Mouse (Mus musculus) testis, postnatal 14 days (tissue): Measurements from ENCODE around the gene Prok2.

Experiments used
- DNase-seq: peaks from one replicate; pipeline ENCODE4 v3.0.0; 2021; ENCODE audit warnings: low spot score

Prok2 gene

DNA sequence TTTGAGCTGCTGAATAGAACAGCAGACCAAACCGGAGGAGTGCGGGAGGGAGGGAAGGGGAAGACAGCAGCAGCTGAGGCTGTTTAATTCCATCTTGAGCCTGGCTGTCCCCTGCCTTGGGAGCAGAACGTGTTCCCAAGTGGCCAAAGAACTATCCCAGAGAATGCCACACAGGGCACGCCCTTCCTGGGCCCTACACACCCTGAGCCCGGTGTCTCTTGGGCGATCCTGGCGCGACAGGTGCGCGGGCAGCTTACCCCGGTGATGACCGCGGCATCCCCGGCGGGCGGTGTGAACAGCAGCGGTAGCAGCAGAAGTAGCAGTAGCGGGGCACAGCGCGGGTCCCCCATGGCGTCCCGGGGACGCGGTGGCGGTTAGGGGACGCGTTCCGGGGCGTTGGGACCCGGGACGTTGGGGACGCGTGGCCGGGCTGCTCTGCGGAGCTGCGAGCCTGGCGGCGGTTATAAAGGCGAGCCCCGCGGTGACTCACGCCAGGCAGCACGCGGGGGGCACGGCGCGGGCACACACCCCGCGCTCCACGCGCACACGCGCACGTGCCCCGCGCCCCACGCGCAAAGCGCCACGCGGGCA lies at the start of gene Prok2:
Prok2 (minus strand) TSS at position 422 of the 591 bp plus-strand sequence.
- DNase-seq = peak; percentile 8

DNA sequence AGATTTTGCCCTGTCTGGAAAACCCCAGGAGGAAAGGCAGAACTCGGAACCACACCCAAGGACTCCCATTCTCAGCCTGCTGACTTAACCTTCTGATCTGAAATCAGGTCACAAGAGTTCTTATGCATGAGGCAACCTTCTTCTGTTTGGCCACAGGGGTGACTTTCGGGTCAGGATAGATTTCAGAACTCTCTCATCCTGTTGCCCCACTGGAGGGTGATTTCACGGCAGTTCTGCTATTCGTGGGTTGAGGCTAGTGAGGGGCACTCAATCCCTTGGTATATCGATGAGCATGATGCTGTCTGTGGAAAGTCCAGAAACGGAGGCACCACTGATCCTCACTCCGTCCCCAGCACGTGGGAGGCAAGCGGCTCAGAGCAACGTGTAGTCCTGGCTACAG lies 48.5 kb upstream of the Prok2 start:
- no peak for DNase-seq

DNA sequence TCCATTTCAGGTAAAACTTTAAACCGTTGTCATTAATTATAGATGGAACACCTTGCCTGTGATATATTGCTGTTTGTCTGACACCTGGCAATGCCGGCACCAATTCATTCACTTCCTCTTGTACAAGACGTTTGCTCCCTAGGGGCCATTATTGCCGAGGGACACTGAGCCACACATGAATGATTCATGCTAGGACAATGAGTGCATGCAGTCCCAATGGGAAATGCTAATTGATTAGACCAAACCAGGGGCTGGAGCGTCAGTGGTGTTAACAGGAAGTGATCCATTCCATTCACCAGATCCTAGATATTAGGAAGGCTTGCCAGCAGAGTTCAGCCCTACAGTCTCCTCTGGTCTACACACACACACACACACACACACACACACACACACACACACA lies 42.3 kb upstream of the Prok2 start:
- DNase-seq = no peak

DNA sequence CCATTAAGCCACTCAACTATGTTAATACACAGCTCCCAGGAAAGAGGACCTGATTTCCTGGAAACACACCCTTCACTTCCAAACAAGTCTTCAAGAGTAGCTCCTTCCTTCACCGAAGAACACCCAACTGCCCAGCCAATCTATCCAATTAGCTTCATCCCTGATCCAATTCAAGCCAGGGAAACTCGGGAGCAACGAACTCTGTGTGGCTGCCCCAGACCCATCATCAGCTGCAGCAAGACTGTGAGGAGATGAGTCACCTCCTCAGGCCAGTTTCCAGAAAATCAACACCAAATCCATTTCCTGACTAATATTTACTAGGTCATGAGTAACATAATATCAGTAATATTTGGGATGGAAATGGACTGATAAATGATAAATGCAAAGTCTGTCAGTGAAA lies 38.7 kb upstream of the Prok2 start:
- no peak for DNase-seq

DNA sequence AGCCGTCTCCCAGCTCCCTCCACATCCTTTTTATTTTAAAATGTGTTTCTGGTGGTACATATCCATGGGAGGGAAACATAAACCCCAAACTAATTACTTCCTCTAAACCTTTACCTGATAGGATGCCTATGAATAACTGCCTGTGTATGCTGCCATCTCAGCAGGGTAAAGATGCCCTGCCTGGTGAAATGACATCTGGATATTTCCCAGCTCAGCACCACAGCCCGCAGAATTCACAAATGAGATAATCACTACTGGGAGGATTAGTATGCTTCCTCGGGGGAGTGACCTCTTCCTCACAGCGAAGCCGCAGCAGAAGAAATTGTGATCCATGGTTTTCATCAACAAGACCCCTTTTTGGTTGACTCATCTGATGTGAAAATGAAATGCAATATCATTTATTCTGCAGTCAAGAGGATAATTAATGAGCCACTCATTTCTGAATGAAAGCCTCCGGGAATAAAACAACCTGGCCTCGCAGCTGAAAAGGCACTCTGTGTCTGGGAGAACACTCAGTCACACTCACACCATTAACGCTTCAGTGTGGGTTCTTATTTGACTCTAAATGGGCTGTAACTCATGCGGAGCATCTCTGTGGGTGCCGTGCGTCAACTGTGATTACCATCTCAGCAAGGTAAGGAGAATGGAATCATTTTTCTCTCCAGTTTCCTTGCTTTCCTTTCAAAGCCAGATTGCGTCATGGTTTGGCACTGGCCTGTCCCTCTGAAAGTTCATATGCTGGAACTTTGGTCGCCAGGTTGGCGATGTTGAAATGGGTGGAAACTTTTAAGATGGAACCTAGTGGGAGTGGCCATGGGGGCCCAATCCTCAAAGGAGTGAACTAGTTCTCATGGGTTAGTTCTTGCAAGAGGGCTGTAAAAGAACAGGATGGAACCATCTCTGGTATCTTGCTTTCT lies 36.1 kb upstream of the Prok2 start:
- DNase-seq = no peak

DNA sequence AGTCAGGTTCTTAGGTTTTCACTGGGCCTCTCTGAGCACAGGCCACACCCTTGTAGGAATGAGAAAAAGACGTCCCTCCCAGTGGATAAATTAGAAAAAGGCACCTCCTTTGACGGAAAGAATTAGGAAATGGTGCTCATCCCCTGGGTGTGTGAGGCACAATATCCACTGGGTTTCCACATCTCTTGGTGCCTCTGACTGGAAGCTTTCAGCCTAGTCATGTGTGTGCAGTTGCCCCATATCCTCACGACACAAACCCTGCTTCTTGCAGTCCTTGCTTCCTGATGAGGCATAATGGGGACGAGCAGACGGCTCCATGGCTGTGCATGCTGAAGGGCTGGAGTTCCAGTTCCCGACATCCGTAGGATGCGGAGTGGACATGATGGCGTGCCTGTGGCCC lies 29.9 kb upstream of the Prok2 start:
- no peak for DNase-seq

DNA sequence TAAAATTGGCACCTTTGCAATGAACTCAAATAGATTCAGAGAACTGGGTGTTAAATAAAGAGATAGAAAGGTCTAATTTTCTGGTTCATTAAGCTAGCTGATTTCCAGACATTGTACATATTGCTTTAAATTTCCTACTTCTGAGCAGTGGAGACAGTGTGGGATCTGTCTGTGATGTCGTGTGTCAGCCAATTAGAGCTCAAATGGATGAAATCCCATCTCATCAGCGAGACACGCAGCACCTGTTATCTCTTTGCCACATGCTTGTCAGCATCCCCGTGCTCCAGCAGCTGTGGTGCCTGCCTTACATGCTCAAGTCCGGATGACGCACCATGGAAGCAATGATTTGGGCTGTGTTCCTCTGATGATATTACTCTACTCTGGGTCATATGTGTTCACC lies 25.1 kb upstream of the Prok2 start:
- DNase-seq = no peak

DNA sequence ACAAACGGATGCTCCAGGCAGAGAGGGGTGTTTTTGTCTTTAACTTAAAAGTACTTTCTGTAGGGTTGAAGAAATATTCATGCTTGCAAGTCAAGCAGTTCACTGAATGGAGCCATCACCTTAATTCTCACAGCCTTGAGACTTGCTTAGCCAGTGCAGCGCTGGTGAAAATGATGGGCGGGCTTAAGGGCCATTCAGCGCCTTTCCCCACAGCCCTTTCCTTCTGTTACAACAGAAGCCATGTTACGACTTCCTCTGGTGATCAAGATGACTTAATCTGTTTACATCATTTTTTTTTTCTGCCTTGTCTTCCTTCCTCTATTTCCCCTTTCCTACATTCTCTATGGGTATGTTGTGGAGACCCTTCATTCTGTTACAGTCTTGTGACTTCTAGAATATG lies 20.1 kb upstream of the Prok2 start:
- no peak for DNase-seq

DNA sequence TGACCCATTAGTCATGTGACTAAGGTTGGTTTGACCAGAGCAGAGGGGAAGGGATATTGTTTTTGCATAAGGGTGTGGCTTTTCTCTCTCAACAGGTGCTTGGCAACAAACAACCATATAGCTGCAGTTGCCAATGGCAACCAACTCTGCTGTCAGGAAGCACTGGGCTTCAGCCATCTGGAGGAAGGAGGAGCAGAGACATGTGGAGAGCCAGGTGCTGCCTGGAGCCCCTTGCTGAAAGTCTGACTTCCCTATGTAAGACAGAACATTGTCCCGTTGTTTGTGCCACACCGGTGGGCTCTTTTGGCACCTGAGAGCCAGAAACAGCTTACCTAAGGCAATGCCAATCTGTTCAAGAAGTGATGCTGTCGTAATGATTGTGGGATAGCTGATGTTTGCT lies 16.7 kb upstream of the Prok2 start:
- no peak for DNase-seq

DNA sequence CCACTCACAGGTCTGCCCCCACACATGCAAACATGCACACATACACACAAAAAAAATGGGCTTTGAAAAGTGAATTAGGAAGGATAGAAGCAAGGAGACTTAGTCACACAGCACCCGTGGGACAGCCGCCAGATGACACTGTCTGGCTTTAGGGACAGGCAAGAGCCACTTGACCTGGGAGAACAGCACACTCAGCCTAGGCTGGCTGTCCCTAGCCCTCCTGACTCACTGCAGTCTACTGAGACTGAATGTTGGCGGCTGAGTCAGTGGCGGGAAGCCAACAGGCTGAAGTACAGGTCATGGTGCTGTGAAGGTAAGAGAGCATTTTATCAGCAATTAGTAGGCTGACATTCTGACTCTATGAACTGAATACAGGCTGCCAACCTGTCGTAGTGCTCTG lies 8.5 kb upstream of the Prok2 start:
- no peak for DNase-seq

DNA sequence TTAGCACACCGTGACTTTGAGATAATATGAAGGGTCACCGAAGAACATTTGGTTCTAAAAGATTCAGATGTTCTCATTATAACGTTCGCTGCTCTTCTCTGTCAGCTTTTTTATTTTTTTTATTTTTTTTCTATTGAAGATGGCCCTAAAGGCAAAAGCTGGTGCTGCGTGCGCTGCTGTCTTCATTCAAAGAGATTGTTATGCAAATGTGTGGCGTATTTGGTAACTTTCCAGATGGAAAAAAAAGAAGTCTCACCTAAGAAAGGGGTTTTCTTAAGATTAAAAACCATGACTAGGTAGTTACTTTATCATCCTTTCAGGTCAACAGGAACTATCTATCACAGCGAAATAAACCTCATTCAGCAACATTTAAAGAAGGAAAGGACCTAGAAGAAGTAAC lies 6.5 kb upstream of the Prok2 start:
- DNase-seq = no peak

DNA sequence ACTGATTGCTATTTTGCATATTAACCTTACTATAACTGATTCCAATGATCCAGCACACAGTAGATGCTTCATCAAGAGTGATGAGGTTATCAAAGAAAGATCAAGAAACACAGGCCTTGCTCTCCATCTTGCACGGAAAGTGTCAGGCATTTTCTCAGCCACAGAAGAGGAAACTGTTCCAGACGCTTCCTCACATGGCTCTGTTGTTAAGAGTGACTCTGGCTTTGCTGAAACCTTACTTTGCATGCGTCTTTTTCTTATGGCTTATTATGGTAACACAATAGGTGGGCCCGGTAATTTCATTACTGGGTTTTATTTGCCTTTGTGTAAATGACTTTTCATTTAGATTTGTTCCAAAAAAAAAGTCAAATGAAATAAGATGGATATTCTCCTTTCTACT lies 5.7 kb upstream of the Prok2 start:
- DNase-seq = no peak

DNA sequence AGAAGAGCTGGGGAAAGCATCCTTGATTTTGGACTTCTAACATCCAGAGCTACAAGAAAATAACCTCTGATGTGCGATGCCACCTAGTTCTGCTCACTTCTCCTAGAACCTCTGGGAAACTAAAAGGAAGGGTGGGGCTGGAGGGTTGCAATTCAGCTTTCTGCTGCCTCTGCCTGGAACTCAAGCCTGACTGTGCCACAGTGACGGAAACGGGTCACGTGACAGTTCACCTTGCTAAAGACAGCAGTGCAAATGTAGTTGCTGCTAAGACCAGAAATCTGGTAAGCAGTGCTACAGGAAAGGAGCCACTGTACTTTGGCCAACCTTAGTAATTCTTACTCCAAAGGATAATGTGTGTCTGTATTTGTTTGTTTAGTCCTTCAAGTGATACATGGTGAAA lies 3.7 kb upstream of the Prok2 start:
- no peak for DNase-seq

DNA sequence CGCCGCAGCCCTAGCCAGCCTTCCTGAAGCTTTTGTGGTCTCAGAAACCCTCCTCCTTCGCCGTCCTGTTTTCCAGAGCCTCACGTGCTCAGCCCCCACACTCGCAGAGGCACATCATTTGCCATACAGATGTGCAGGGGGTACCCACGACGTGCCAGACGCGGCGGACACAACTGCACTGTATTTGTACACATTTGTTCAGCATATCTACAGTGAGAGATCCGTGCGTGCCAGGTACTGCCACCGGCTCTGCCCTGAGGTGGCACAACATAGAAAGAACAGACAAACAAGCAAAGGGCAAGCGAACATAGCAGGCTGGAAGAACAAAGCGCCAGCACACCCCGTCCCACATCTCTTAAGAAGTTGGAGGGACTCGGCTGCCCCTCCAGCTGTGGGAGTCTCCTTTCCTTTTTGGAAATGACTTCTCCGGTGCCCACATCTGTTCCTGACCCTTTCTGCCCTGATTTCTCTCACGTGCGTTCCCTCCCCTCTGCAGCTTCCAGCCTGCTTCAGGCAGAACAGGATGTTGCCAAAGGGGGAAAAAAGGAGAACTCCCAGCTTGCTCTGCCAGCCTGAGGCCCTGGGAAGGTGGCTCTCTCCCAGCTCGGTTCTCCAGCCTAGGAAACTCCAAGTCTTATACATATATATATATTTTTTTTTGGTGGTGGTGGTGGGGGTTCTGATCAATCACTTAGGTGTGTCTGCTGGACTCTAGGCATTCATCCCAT lies 548 bp upstream of the Prok2 start:
- no peak for DNase-seq

DNA sequence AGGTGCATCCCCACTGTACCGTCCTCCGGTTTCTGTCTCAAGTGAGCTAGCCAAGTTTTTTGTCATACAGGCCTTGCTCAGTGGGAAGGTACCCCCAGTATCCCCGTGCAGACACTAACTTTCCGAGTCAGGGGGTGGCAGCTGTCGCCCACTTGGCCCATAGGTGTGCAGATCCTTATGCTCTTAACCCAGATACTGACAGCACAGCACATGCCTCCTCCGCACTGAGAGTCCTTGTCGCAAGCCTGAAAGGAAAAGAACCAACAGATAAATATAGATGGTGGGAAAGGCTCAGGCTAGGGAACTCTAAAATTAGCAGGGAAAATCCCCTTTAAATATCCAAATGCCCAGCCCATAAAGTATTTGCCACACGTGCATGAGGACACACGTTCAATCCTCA lies 3.8 kb downstream of the Prok2 start:
- DNase-seq = no peak

DNA sequence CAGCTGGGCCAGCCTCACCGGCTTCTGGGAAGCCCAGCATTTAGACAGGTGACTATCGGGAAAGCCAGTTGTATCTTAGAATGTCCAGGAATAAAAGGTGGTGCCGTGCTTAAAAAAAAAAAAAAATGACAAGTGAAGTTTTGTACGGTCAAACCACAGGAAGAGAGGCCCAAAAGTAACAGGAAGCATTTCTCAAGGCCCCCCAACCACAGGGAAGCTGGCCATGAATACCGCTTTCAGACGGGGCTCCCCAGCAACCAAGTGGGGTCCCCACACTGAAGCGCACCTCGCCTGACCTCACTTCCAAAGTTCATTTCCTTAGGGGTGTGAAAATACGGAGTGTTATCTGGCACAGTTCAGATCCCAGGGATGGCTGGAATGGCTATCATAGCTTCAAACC lies 5.2 kb downstream of the Prok2 start:
- no peak for DNase-seq

DNA sequence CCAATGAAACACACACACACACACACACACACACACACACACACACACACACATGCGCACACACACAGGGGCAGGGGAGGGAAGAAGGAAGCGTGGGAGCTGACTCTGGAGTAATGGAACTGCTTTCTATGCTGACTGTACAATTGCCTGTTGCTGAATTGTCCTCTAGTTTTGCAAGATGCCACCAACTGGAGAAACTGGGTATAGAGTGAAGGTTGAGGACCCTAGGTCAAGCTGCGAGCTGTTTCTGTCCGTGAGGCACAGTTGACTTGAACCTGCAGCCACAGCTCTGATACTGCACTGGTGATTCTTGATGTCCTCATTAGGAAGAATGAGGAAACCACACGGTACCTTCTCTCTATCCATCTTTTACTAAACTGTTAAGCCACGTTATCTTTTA lies 10.3 kb downstream of the Prok2 start:
- DNase-seq = no peak

DNA sequence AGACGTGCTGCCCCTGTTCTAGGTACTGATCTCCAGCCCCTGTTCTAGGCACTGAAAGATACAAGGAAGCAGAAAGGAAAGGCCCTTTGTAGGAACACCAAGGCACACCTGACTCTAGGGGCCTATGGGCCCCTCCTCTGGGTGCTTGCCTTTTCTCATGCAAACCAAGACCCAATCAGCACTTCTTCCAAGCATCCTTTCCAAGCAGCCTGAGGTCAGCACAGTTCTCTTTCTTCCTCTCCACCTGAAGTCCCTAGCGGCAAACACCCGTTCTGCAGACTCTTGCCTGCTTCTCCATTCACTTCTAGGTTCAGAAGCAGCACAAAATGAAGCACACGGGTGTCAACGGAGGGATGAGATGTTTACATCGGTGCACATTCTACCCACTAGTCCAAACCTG lies 11.0 kb downstream of the Prok2 start:
- no peak for DNase-seq

DNA sequence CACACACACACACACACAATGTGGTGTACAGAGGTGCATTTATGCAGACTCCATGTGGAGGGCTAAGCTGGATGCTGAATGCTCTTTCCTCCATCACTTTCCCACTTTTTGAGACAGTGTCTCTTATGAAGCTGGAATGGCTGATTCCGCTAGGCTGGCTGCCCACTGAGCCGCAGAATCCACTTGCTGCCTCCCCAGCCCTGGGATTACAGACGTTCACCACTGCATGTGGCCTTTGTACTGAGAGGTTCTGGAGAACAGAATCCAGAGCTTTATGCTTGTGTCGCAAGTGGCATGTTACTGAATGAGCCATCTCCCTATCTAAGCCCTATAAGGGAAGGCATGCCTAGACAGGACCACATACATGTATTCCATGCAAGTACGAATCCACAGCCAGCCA lies 12.9 kb downstream of the Prok2 start:
- DNase-seq = no peak

DNA sequence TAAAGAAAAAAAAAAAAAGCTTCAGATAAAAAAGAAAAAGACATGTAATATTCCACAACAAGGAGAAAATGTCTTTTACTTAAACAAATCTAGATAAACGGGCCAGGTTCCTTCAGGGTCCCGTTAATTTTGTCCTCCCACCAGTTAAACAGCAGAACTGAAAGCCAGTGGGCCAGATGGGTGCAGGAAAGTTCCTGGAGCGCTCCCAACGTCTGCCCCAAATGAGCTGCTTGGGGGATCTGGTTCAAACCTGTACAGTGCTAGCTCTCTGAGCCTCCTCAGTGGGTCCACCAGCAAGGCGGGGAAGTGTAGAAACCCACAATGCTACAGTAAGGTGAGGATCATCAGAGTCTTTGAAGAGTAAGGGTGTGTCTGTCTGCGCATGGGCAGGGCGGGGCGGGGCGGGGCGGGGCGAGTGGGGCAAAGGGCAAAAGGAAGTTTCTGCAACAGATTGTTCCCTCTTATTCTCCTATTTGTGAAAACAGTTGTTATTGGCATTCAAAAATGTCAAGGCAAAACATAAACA lies 14.6 kb downstream of the Prok2 start:
- DNase-seq = no peak

DNA sequence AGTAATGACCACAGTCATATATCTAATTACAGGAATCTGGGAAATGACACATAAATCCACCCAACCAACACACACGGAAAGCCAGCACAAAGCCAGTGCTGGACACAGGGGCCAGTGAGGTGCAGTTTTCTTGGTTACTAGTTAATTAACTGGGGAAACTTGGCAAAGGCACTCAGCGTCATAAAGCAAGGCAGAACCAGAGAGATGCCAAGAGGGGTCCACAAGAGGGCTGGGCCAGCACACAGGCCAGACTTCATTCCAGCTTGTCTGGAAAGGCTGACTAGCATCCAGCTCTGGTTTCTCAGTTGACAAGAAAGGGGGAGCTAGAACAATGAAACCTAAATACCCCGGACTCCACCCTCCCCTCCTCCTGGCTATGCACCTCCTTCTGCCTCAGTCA lies 25.7 kb downstream of the Prok2 start:
- DNase-seq = no peak

DNA sequence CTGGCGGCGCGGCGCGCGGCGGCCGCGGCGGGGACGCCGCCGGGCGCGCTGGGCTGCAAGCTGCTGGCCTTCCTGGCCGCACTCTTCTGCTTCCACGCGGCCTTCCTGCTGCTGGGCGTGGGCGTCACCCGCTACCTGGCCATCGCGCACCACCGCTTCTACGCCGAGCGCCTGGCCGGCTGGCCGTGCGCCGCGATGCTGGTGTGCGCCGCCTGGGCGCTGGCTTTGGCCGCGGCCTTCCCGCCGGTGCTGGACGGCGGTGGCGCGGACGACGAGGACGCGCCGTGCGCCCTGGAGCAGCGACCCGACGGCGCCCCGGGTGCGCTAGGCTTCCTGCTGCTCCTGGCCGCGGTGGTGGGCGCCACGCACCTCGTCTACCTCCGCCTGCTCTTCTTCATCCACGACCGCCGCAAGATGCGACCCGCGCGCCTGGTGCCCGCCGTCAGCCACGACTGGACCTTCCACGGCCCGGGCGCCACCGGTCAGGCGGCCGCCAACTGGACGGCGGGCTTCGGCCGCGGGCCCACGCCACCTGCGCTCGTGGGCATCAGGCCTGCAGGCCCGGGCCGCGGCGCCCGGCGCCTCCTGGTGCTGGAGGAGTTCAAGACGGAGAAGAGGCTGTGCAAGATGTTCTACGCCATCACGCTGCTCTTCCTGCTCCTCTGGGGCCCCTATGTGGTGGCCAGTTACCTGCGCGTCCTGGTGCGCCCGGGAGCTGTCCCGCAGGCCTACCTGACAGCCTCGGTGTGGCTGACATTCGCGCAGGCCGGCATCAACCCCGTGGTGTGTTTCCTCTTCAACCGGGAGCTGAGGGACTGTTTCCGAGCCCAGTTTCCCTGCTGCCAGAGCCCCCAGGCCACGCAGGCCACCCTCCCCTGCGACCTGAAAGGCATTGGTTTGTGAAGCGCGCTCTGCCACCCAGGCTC lies 33.0 kb downstream of the Prok2 start:
- DNase-seq = no peak
